Mouse (Mus musculus) midbrain, embryonic 11.5 days (tissue): ENCODE measurements around the gene Slc1a4. TPM values are rescaled to one million over a fixed set of nuclear protein-coding genes. Genes with fewer than 3 reads are reported as not detected.

Experiments
- ATAC-seq: fragments of 200-750 bp; cut with Nextera tagmentation; 2 replicates; pipeline ENCODE4 v1.8.0; 2017; ENCODE audit warnings: moderate TSS enrichment, moderate library complexity; ENCODE audit not compliant: low FRiP score
- DNase-seq: peaks from one replicate; pipeline ENCODE4 v3.0.0; 2015; ENCODE audit warnings: low spot score; ENCODE audit errors: missing footprints
- H3K27ac ChIP-seq: fragments of 300-500 bp; sonication (generic); 2 replicates; pipeline ENCODE4 v1.5.1; 2014; ENCODE audit warnings: low read depth, low read length
- H3K27me3 ChIP-seq: fragments of 300-500 bp; sonication (generic); 2 replicates; pipeline ENCODE4 v1.6.1; 2014; ENCODE audit warnings: mild to moderate bottlenecking, low read length, moderate library complexity, mixed read lengths; ENCODE audit not compliant: control insufficient read depth, insufficient read depth
- H3K36me3 ChIP-seq: fragments of 300-500 bp; sonication (generic); 2 replicates; pipeline ENCODE4 v1.6.1; 2014; ENCODE audit warnings: mild to moderate bottlenecking, low read length, moderate library complexity, mixed read lengths; ENCODE audit not compliant: control insufficient read depth, insufficient read depth
- H3K4me1 ChIP-seq: fragments of 300-500 bp; sonication (generic); 2 replicates; pipeline ENCODE4 v1.6.1; 2014; ENCODE audit warnings: low read length; ENCODE audit not compliant: control insufficient read depth, insufficient read depth
- H3K4me2 ChIP-seq: fragments of 300-500 bp; sonication (generic); 2 replicates; pipeline ENCODE4 v1.6.1; 2014; ENCODE audit warnings: mild to moderate bottlenecking, moderate library complexity
- H3K4me3 ChIP-seq: fragments of 300-500 bp; sonication (generic); 2 replicates; pipeline ENCODE4 v1.5.1; 2014; ENCODE audit warnings: low read depth, low read length
- H3K9ac ChIP-seq: fragments of 300-500 bp; sonication (generic); 2 replicates; pipeline ENCODE4 v1.6.1; 2014; ENCODE audit warnings: low read length
- H3K9me3 ChIP-seq: fragments of 300-500 bp; sonication (generic); 2 replicates; pipeline ENCODE4 v1.6.1; 2016; ENCODE audit warnings: low read length; ENCODE audit not compliant: control insufficient read depth
- WGBS: fragments of 180-500 bp; shearing (Covaris S2); extraction: QIAGEN DNeasy Blood & Tissue Kit; methylation state at CpG from one replicate; pipeline ENCODE4 v1.1.7; 2014; 5-methylcytosine and 5-hydroxymethylcytosine counted together
- polyA plus RNA-seq: library from polyadenylated mRNA; unstranded; fragments of >200 nt; fragmentation: Nextera tagmentation; extraction: Ambion mirVana; gene quantifications from 2 replicates; pipeline ENCODE4 v1.2.1, GENCODE M21; 2014

Slc1a4 gene
- polyA plus RNA-seq, 1 experiment from 2014 or later, result 20.2 TPM

DNA sequence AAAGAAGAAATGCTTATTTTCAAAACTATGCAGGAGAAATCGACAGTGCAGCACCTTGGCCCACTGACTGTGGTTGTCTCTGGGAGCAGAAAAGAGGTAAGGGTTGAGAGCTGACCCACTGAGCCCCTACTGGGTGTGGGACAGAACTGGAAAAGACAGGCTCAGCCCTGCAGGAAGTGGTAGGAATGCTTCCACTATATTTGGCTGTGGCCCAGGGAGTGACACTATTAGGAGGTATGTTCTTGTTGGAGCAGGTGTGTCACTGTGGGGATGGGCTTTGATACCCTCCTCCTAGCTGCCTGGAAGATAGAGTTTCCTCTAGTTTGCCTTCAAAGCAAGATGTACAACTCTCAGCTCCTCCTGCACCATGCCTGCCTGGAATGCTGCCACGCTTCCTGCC lies 16.0 kb upstream of the Slc1a4 start:
- no peaks in the 10 kb centered on the region for H3K27me3 ChIP-seq
- no peak for DNase-seq
- ATAC-seq, result no peak
- no peak overlapping the region for H3K9ac ChIP-seq
- no peak overlapping the region for H3K27ac ChIP-seq
- 86% methylated on average over 2 of the region's 2 CpGs for WGBS
- H3K4me1 ChIP-seq, result no peaks in the 10 kb centered on the region
- no peaks in the 10 kb centered on the region for H3K36me3 ChIP-seq
- no peak overlapping the region for H3K4me3 ChIP-seq
- no peaks in the 10 kb centered on the region for H3K9me3 ChIP-seq
- H3K4me2 ChIP-seq, result no peak overlapping the region

DNA sequence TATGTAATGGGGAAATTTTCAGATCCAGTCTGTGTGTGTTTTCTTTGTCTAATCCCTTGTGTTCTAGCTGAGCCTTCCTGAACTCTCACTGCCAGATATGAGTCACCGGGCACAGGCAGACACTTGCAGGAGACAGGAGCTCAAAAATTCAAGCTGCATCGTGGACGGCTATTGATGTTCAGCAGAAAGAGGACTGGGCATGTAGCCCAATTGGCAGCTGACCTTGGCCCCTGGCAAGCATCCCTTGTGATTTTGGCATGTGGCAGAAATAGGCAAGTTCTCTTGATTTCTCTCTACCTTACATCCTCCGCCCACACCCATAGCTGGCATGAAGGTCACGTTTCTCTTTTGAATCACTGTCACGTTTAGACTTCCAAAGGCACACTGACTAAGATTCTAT lies 15.0 kb upstream of the Slc1a4 start:
- Histone ChIP-seq H3K27me3 (no peaks in the 10 kb centered on the region), H3K9me3 (no peaks in the 10 kb centered on the region), H3K4me1 (no peaks in the 10 kb centered on the region), H3K9ac (no peak overlapping the region), H3K4me3 (no peak overlapping the region), H3K4me2 (no peak overlapping the region), H3K36me3 (no peaks in the 10 kb centered on the region), H3K27ac (no peak overlapping the region)
- WGBS, result 92% methylated on average over 6 of the region's 6 CpGs
- DNase-seq, result no peak
- no peak for ATAC-seq

DNA sequence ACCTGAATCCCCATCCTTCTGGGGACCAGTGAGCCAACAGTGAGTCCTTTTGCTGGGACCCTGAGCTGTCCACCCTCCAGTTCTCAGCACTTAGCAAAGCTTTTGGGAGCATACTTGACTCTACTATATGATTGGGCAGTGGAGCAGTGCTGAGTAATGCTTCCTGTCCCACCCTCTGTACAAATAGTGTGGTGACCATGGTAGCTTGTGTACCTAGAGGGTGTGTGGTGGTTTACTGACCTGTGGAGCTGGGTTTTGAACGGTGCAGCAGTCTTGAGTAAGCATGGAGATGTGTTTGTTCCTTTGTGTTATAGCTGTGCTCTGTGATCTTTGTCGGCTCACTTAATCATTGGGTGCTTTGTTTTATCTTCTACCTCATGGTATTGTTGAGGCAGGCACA lies 13.9 kb upstream of the Slc1a4 start:
- no peaks in the 10 kb centered on the region for H3K9me3 ChIP-seq
- ATAC-seq (no peak), DNase-seq (no peak)
- H3K4me3 ChIP-seq, result no peak overlapping the region
- no peak overlapping the region for H3K27ac ChIP-seq
- no peaks in the 10 kb centered on the region for H3K27me3 ChIP-seq
- H3K36me3 ChIP-seq, result no peaks in the 10 kb centered on the region
- WGBS, result 71% methylated on average over 2 of the region's 2 CpGs
- H3K4me2 ChIP-seq, result no peak overlapping the region
- H3K9ac ChIP-seq, result no peak overlapping the region
- no peaks in the 10 kb centered on the region for H3K4me1 ChIP-seq

DNA sequence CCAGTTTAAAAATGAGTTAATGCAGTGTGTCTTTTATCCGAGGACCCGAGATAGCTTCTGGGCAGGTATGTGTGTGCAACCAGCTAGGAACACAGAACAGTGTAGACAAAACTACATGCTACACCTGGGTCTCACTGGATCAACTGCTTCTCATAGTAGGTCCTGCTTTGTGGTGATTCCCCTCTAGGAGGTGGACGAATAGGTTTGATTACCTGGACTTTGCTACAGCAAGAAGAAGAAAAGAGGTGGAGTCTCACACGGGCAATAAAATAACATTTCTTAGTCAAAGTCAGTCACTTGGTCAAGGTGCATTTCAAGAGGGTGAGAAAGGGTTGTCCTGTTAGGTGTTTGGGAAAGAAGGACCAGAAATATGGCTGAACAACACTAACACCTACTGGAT lies 11.4 kb upstream of the Slc1a4 start:
- Histone ChIP-seq H3K9me3 (no peaks in the 10 kb centered on the region), H3K36me3 (no peaks in the 10 kb centered on the region), H3K9ac (no peak overlapping the region), H3K4me2 (no peak overlapping the region), H3K27ac (no peak overlapping the region), H3K4me1 (no peaks in the 10 kb centered on the region), H3K27me3 (no peaks in the 10 kb centered on the region), H3K4me3 (no peak overlapping the region)
- ATAC-seq (no peak), DNase-seq (no peak)
- WGBS, result 87% methylated on average over 4 of the region's 4 CpGs

DNA sequence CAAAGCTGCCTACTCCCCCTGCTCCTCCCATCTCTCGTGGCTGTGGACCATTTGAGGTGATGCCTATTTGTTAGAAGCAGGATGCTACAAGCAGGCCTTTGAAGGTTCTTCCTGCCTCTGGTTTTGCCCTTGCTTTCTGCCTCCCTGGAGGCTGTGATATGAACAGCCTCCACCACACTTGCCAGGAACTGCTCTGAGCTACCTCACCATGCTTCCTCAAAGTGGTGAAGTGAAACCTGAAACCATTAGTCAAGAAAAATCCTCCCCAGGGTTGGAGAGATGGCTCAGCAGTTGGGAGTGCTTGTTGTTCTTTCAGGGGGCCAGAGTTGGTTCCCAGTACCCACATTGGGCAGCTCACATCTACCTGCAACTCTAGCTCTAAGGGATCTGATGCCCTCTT lies 9.1 kb upstream of the Slc1a4 start:
- no peak overlapping the region for H3K4me3 ChIP-seq
- no peak overlapping the region for H3K9ac ChIP-seq
- no peak overlapping the region for H3K4me2 ChIP-seq
- DNase-seq, result no peak
- H3K36me3 ChIP-seq, result no peaks in the 10 kb centered on the region
- no peak overlapping the region for H3K27ac ChIP-seq
- no peaks in the 10 kb centered on the region for H3K9me3 ChIP-seq
- ATAC-seq, result no peak
- 79% methylated on average over 1 of the region's 1 CpGs for WGBS
- no peaks in the 10 kb centered on the region for H3K4me1 ChIP-seq
- H3K27me3 ChIP-seq, result no peaks in the 10 kb centered on the region

DNA sequence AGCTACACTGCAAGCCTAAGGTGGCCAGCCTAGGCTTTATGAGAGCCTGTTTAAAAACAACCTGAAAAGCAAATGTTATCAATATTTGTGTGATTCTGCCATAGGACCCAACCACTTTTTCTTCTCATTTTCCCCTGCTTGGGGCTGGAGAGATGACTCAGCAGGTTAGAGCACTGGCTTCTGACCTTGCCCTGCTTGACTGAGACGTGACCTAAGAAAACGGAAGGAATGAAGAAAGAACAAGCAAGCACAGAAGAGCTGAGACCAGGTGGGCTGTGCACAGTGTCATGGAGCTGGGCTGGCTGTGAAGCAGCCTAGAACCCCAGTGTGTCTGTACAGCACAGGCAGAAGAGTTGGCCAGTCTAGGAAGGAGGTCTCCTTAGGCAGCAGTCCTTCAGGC lies 6.2 kb upstream of the Slc1a4 start:
- H3K9me3 ChIP-seq, result no peaks in the 10 kb centered on the region
- H3K4me2 ChIP-seq, result no peak overlapping the region

DNA sequence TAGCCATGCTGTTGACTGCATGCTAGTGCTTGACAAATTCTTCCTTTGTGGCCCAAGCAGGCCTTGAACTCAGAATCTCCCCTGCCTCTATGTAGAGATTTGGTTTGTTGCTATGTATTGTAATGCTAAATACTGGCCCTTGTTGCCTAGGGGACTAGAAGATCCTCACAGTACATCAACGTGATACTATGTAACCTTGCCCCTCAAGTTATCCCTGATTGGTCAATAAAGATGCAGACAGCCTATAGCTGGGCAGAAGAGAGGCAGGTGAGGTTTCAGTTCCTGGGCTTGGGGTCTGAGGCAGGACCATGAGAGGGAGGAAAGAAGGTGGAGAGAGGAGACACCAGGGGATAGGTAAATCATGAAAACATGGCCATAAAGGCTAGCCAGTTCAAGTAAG lies 1.8 kb upstream of the Slc1a4 start:
- ATAC-seq, result no peak
- H3K9me3 ChIP-seq, result no peaks in the 10 kb centered on the region
- no peak overlapping the region for H3K4me2 ChIP-seq
- H3K4me3 ChIP-seq, result no peak overlapping the region
- no peak overlapping the region for H3K9ac ChIP-seq
- H3K27ac ChIP-seq, result no peak overlapping the region
- no peaks in the 10 kb centered on the region for H3K27me3 ChIP-seq
- H3K36me3 ChIP-seq, result no peaks in the 10 kb centered on the region
- no peak for DNase-seq
- H3K4me1 ChIP-seq, result peaks cover 9% of the 10 kb centered on the region; the same call in 1 of the 2 replicates
- 11% methylated on average over 1 of the region's 1 CpGs for WGBS

More for the DNA sequence above, 6.2 kb upstream of the Slc1a4 start:
- Histone ChIP-seq H3K27ac (no peak overlapping the region), H3K27me3 (no peaks in the 10 kb centered on the region), H3K9ac (no peak overlapping the region), H3K36me3 (no peaks in the 10 kb centered on the region), H3K4me3 (no peak overlapping the region), H3K4me1 (0 out of 2 replicates have a peak, but pooled peaks cover 2% of the 10 kb centered on the region)
- DNase-seq (no peak), ATAC-seq (no peak)
- 71% methylated on average over 2 of the region's 2 CpGs for WGBS

DNA sequence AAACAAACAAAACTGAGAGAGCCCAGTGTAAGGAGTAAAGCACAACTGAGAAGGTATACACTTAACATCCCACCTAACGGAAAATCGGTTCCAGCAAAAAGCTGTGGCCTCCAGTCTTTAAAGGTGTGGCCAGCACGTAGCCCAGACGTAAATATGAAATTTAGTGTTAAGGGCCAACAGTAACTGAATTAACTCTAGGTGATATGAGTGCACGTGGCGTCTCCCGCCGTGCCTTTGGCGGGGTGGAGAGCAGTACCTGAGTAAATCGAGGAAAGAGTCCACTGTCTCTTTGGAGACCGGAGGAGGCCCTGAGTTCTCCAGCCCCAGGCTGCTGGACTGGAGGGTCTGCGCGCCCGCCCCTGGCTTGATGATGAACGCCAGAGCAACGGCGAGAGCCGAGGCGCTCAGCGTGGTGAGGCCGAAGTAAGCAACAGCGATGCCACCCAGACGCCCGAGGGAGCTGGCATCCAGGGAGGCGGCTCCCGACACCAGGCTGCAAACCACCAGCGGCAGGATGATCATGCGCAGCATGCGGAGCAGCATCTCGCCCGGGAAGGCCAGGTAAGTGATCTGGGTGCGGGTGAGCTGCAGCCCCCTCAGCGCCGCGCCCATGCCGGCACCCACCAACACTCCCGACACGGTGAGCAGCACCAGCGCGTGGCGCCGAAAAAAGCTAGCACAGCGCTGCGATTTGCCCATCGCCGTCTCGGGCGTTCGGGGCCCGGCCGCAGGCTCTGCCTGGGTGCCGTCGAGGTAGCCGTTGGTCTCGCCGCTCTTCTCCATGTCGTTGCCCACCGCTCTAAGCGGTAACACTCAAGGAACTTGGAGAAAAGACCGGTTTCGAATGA lies 599 bp downstream of the Slc1a4 start:
- Histone ChIP-seq H3K9ac (peak overlapping the region; percentile 74), H3K4me2 (peak overlapping the region; percentile 79), H3K4me1 (peaks cover 9% of the 10 kb centered on the region), H3K4me3 (peak overlapping the region; percentile 69), H3K36me3 (no peaks in the 10 kb centered on the region), H3K9me3 (no peaks in the 10 kb centered on the region), H3K27ac (peak overlapping the region; percentile 73), H3K27me3 (no peaks in the 10 kb centered on the region)
- WGBS, result 2% methylated on average over 61 of the region's 61 CpGs
- DNase-seq, result peak; percentile 93
- peak; percentile 38 for ATAC-seq

DNA sequence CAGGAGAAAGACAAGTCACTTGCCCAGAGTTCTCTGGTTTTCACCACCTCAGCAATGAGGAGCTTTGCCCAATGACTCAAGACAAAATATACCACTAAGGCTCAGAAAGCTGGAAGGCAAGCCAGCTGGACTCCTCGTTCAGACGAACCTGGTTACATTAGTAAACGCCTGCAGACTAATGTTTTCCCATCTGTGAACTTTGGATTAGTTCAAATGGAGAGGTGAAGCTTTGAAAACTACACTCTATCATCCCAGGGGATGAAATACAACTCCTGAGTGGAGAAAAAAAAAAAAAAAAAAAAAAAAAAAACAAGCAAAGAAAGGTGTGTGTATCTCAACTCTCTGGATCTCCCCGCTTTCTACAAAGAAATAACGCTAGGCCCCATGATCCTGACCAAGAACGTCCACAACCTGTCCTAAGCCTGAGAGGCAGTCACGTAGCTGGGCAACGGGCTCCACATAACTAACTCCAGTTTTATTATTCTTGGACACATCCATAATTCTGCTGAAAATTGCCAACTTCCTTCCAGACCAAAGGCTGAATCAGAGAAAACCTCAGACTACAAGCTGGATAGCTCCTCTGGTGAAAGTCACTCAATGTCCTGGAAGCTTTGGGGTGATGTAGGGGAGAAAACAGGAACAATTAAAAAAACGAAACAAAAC lies 1.4 kb downstream of the Slc1a4 start:
- ATAC-seq (no peak), DNase-seq (peak; percentile 89)
- H3K4me2 ChIP-seq, result peak overlapping the region; percentile 79
- H3K4me1 ChIP-seq, result peaks cover 9% of the 10 kb centered on the region
- H3K9me3 ChIP-seq, result no peaks in the 10 kb centered on the region
- no peak overlapping the region for H3K27ac ChIP-seq
- 46% methylated on average over 9 of the region's 9 CpGs for WGBS
- peak overlapping the region; percentile 74 for H3K9ac ChIP-seq
- peak overlapping the region; percentile 69 for H3K4me3 ChIP-seq
- no peaks in the 10 kb centered on the region for H3K36me3 ChIP-seq
- no peaks in the 10 kb centered on the region for H3K27me3 ChIP-seq
